Mouse (Mus musculus) liver, embryonic 14.5 days (tissue): ENCODE results near the gene Tmppe.

Experiments used
- CTCF ChIP-seq: IDR thresholded peaks from 2 replicates; pipeline ENCODE4 v1.5.1; 2016; ENCODE audit warnings: antibody characterized with exemption, low read depth, control low read depth
- EP300 ChIP-seq: IDR thresholded peaks from 2 replicates; pipeline ENCODE4 v1.6.1; 2016; ENCODE audit warnings: antibody characterized with exemption, low read depth

- TF ChIP-seq CTCF = no peak
- TF ChIP-seq EP300 = no peak
Measured at GRCm38 (mm10) chr9:114425576-114425975, 24.7 kb downstream of the Tmppe start.
